Mouse (Mus musculus) urinary bladder, adult 18-20 months (tissue): ENCODE measurements around the gene Polr3g.
"Not testable (repeated sequence)": the region's sequence is repeated elsewhere in the genome, so short reads cannot be mapped to it uniquely, and the experiment has no call there.

Experiments
- DNase-seq, 2 experiments: peaks; one replicate each; pipeline ENCODE4 v3.0.0; 2022; ENCODE audit warnings: low spot score in 2 of 2, mixed read lengths in 2 of 2

Polr3g gene

DNA sequence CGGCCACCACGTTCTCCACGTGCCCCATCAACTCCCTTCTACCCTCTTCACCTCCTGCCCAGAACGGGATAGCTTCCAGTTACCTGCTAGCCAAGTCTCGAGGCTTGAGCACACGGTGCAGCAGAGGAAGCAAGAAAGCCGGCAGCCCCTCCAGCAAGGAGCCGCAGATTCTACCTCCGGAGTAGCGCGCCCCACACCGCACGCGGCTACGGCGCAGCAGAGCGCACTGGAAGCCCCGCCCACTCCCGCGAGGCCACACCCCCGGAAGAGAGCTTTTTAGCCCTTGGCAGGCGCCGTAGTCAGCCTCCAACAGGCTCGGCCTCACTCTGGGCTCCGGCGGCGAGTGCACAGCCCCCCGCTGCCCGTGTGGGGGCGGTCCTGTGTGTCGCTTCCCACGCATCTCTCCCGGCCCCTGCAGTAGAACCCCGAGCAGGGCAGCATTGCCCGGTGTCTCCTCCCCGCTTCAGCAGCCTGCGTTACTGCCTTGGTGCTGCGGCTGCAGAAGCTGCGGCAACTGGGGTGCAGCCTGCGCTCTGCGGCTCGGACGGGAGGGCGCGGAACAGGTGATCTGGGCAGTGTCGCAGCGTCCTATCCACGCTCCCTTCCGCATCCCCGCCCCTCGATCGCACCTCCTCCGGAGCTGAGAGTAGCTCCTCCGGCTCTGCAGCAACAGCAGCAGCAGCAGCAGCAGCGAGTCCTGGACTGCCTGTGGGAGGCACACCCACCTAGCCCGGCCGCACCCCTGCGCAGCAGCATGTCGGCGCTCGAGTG is at the start of gene Polr3g, which contains the start of gene Mblac2:
TSS of gene Polr3g (minus strand) at position 239 of the 771 bp plus-strand sequence.
TSS of gene Mblac2 (plus strand) at position 567 of the 771 bp plus-strand sequence.
- DNase-seq, result peak; percentile 89 to 98

DNA sequence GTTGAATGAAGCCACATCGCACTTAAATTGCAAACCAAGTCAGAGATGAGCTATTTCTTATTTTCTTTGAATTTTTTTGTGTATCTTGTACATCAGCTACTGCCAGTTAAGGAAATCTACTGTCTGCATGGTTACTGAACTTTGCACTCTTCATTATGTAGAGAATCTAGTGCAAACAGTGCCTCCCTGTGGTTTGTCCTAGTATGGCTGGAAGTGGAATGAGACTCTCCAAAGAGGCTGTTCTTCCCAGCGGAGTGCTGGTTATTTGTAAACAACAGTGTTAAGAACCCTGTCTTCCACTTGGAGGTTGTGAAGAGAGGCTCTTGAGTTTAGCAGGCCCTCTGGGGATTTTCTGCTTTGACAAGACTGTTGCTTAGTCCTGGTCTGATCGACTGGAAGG is 49.6 kb upstream of the Polr3g start:
- DNase-seq, result peak in 1 of 2 experiments; percentile 13

DNA sequence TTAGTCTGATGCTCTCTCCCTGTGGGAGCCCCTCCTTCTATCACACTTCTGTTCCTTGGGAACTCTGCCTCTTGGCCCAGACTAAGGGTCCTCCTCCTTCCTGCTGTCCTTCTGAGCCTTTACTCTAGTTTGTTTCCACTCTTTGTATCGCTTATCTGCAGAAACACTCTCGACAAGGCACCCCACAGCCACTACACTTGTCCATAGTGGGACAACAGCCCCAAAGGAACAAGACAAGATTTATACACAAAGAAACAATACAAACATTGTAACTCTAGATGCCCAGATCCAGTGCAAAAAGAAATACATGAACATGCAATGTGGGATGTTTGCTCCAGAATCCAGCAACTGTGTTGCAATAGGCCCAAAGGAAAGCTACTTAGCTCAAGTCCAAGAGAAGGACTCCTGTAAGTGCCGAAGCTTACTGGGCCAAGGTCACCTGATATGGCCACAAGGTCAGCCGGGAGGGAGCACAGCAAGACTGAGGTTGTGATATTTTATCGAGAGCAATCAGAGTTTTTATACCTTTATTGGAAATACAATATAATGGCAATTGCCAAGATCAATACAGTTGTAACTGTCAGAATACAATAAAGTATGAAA is 46.3 kb upstream of the Polr3g start:
- DNase-seq, result no peak

DNA sequence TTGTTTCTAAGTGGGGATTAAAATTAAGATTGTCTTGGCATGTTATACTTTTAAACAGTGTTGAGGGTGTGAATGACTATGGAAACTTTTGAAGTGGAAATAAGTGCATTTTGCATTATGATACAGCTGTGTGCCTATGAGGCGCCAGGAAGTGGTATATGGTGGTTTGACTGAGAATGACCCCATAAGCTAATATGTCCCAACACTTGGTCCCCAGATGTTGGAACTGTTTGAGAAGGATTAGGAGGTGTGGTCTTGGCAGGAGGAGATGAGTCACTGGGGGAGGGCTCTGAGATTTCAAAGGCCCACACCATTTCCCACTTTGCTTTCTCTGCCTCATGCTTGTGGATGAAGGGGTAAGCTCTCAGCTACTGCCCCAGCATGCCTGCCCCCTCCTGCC is 44.5 kb upstream of the Polr3g start:
- DNase-seq, result no peak

DNA sequence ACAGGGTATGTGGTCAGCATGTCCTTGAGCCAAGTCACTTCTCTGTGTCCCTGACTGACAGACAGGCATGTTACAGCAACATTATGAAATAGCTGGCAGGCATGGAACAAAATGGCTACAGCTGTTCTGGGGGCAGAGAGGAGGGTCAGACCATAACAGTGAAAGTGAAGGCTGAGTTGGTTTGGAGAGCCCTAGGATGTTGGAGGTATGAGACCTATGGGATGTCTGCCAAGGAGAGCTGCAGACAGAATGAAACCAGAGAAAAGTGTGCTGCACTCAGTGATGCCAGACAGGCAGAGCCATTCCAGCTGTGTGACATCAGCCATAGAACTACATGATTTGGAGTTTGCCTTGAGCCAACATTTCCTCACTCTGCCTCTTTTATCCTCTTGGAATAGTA is 44.1 kb upstream of the Polr3g start:
- DNase-seq, result no peak

DNA sequence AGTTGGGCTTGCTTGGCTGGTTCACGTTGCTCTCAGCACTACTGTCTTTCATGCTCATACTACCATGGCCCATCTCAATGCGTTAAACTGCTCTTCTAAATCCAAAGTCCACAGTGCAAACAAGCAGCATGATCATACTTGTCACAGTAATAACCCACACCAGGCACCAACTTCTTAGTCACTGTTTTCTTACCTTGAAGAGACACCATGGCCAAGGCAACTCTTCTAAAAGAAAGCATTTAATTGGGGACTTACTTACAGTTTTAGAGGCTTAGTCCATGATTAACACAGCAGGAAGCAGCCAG is 33.2 kb upstream of the Polr3g start:
- no peak for DNase-seq

DNA sequence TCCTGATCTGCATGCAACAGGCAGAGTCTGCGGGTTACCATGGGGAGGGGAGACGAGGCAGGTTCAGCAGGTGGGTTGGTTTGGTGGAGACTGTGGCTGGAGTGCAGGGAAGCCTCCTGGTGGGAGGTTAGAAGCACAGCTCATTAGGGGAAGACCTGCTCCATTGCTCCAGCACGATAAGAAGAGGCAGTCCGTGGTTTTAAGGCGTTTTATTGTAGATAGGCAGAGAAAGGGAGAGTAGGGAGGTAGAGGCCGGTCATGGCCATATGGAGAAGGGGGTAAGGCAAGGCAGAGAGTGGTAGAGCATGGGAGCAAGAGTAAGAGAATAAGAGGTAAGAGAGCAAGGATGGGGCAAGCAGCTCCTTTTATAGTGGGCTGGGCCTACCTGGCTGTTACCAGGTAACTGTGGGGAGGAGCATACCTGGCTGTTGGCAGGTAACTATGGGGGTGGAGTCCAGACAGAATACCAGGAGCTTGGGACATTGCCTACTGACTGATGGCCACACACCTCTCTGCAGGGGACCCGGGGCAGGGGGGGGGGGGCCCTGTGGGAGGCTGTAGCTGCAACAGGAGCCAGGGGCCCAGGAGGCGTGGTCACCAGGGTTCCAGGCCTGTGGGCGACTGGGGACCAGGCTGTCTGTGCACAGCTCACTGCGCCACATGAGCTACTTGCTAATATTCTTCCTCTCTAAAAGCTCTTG is 32.7 kb upstream of the Polr3g start:
- DNase-seq, result no peak

DNA sequence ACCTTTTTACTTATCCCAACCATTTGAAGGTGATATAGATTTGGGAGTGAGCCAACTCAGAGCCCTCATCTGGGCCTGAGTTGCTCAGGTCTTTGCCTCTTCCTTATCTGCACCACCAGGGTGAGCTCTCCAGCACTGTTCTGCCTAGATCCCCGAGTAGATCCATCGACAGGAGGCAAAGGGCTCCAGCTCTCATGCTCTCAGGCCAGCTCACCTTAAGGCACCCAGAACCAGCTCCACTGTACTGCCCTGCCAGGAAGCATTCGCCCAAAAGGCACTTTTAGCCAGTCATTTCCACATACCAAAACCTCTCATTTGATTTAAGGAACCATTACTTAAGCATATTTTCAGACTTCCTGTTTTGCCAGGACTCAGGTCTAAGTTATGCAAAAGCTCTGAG is 30.1 kb upstream of the Polr3g start:
- no peak for DNase-seq

DNA sequence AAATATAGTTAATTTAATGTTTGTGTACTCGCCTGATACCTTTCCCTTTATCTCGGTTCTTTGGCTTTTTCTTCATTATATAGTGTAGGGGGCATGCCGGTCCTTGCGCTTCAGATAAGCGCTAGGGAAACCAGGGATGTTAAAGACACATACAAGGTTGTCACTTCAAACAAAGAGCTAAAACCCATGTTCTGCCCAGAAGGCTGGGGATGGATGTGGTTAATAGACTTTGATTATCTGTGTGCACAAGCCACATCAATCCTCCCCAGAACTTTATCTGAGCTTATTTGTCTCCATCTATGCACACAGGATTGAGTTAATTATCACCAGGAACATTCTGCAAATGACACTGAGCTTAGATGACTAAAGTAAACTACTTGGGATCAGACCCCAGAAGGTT is 25.8 kb upstream of the Polr3g start:
- DNase-seq, result no peak

- no peak for DNase-seq
Observed at GRCm38 (mm10) chr13:81730362-81730761, 19.5 kb upstream of the Polr3g start.

DNA sequence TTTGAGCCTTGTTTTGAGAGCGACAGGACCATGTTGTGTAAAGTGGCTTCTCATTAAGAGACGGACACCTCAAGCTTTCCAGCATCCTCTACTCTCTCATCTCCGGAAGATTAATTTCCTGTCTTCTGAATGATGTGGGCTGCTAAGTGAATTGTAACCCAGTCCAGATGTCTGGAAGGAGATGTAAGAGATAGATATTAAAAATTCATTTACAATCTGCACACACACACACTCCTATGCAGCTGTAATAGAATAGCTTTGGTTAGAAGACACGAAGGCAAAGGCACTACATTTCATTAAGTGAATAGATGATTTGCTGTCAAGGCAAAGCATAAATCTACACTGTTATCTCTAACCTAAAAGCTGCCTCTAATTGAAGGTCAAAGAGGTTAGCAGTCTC is 18.3 kb upstream of the Polr3g start:
- DNase-seq, result no peak

GRCm38 (mm10) chr13:81728141-81728540 is 17.3 kb upstream of the Polr3g start:
- not testable (repeated sequence) for DNase-seq

GRCm38 (mm10) chr13:81713896-81714295 is 3.1 kb upstream of the Polr3g start:
- no peak for DNase-seq

GRCm38 (mm10) chr13:81711546-81712371 is 946 bp upstream of the Polr3g start:
- no peak for DNase-seq

- no peak for DNase-seq
Observed at GRCm38 (mm10) chr13:81710266-81710665, 547 bp downstream of the Polr3g start.

- no peak for DNase-seq
Observed at GRCm38 (mm10) chr13:81709805-81710204, 1.0 kb downstream of the Polr3g start.

GRCm38 (mm10) chr13:81706311-81706710 is 4.5 kb downstream of the Polr3g start:
- DNase-seq, result no peak

DNA sequence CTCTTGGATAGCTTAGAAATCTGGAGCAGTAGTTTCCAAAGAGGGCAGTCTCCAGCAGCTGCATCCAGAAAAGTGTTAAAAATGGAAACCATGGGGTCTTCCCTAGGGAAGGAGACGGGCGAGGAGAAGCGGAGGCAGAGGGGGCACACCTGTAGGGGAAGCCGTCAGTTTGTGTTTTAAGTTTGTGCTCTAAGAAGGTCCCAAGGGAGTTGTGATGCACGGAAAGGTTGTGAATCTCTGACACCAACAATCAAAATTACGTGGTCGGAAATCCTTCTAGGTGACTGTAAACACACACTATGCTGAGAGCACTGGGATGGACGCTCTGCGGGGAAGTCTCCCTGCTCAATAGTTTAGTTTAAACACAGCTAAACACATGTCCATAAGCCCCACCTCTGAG is 7.2 kb downstream of the Polr3g start:
- DNase-seq, result no peak

DNA sequence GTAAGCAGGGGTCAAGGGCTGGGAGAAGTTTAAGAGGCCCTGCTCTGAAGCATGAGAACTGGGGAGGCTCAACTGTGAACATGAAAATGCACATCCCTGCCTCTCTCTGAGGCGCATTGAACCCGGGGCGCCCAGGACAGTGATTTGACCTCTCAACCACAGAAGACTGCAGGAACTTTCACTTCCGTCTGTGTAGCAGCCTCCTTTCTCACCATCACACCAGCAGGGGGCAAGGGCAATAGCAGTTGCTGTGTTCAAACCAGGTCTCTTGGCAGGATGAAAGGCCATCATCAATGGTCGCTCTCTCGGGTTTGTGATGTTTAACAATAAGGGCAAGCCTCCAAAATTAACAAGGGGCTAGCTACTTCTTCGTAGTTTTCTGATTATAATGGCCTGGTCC is 7.7 kb downstream of the Polr3g start:
- no peak for DNase-seq

DNA sequence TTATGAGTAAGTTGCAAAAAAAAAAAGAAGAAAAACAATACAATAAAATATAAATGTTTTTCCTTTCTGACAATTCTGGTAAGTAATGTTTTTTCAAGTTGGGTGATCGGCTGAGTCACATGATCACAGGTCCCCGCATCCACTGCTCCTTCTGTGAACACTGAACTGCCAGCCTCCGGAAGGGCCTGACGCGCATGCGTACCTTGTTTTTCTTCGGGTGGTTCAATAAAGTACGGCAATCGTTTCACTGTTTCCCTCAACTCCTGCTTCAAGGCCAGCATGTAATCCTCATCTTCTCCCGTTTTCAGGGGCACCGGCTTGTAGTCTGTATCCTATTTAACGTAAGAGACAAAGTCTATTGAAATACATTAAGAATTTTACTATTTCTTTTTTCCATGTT is 16.4 kb downstream of the Polr3g start:
- DNase-seq, result no peak

DNA sequence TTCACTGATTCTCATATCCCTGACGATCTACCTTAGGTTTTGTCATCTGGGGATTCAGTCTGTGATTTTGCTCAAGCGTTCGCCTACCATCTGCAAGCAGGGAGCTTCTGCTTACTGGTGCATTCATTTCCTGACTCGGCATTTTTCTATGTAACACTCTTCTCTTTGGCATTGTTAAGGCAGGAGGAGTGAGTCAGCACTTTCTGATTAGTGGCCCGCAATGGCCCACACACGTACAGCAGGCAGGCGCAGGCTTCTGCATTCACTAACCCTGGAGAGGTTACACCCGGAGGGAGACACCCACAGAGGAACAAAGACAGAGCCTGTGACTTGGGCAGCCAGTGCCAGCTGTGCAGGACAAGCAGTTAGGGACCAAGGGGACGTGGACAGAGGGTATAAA is 19.2 kb downstream of the Polr3g start:
- no peak for DNase-seq

GRCm38 (mm10) chr13:81690477-81690876 is 20.3 kb downstream of the Polr3g start:
- DNase-seq, result no peak
